Mouse (Mus musculus) cerebellum, postnatal 10 days (tissue): ENCODE measurements around the gene Dock6.

Source experiments
- DNase-seq, 2 experiments: peaks; one replicate each; pipeline ENCODE4 v3.0.0; 2021; ENCODE audit warnings: mixed read lengths in 2 of 2

The Dock6 gene

DNA sequence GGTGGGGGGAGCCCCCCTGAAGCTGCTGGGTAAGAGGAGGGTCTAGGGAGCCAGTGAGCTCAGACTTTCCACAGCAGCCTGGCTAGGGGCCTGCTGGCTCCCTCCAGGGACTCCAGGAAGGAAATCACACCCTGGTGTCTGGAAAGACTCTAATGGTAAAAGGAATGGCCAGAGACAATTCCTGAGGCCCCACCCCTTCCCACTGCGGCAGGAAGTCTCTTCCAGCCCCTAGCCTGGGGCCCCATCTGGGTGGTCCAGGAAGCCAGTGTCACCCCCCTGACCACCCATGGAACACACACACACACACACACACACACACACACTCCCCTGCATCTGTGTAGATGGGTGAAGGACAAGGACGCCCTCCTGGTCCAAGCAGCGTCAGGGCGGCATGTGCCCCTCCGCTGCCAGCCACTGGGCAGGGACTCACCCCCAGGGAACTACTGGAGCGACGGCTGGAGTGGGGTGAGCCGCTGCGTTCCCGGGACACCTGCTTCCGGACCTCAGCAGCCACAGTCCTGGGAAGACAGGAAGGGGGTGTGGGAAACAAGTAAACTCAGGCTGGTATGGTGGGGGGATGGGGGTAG lies 5.6 kb downstream of the Dock6 start:
- DNase-seq, result no peak

DNA sequence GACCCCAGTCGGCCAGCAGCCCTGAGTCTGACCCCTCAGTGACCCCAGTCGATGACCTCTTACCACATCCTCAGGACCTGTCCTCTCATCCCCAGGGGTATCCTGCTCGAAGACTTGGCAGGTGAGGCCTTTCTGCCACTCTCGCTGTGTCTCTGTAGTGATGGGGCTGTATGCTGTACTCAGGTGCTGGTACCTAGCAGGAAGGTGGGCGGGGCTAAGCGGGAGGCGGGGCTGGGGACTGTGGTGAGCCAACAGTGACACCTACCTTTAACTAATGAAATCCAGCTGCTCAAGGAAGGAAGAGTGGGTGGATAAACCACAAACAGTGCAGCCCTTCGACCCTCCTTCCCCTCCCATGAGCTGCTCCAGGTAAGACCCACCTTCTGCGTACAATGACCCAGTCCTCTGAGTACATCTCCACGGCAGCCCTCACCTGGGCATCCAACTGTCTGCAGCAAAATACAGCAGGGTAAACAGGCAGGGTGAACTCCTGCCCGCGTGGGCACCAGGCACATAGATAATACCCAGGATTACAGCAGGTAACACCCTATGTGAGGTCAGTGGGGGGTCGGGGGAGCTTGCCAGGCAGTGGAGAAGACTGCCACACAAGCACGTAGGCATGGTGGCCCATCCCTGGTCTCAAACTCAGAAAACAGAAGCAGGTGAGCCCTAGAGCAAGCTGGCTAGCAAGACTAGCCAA lies 6.9 kb downstream of the Dock6 start:
- no peak for DNase-seq

DNA sequence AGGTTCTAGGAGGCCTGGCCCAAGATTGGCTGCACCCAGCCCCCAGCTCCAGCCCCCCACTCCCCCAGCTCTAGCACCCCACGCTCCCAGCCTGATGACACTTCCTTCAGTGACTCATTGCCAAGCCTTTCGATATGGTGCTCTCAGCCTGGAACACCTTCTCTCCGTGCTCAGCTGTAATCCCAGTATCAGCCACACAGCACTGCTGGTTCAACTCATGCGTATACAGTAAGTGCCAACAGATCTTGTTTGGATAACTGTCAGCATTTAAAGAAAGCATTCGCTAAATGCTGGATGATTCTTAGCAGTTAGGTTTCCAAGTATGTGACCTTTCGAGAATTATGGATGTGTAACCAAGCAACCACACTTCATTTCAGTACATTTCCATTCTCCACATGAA lies 9.3 kb downstream of the Dock6 start:
- DNase-seq, result no peak

DNA sequence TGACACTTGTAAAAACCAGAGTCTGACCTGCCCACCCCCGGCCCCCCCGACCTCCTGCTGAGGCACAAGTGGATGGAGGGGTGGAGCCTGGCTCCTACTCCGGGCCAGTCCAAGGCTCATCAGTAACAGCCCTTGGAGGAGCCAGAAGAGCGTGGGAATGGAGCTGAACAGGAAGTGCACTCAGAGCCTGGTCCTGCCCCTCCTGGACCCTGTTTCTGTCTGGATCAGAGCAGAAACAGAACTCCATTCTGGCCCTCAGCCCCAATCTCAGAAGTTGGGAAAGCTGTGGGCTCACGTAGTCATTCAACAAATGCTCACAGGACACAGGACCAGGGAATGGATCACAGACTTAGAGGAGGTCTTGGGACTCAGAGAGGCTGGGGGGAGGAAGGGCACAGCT lies 10.0 kb downstream of the Dock6 start:
- no peak for DNase-seq

DNA sequence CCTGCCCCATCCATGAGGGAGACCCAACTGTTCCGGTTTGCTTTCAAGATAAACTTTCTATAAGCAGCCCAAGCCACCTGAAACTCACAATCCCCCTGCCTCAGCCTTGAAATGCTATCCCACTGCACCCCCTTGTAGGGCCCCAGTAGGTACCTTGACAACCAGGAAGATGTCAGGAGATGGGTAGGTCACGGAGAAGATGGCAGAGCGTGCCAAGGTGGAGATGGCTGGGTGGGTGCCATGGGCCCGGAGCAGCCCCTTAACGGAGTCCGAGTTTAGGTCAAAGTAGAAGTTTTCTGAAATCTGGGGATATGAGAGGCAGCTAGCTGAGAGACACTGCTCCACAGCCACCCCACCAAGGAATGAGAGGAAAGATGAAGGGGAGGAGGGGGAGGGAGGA lies 11.1 kb downstream of the Dock6 start:
- DNase-seq, result no peak

DNA sequence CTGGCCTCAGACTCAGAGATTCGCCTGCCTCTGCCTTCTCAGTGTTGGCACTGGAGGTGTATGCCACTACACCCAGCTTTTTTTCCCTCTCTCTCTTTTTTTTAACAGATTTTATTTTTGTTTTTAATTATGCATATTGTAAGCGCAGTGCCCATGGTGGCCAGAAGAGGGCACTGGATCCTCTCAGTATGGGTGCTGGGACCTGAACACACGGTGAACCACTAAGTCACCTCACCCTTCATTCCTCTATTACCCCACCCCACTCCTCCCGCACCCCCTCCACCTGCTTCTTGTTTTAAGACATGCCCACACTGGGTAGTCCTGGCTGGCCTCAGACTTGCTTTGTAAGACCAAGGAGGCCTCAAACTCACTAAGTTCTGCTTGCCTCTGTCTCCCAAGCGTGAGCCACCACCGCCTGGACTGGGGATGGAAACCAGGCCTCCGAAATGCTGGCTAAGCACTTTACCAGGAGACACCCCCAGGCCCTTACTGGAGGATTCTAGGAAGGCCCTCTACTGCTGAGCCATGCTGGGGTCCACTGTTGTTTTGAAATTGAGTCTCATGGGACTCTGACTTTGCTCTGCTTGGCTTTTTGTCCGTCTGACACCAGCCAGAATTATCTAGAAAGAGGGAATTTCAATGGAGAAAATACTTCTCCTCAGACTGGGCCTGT lies 12.2 kb downstream of the Dock6 start:
- DNase-seq, result peak; percentile 59 to 71

DNA sequence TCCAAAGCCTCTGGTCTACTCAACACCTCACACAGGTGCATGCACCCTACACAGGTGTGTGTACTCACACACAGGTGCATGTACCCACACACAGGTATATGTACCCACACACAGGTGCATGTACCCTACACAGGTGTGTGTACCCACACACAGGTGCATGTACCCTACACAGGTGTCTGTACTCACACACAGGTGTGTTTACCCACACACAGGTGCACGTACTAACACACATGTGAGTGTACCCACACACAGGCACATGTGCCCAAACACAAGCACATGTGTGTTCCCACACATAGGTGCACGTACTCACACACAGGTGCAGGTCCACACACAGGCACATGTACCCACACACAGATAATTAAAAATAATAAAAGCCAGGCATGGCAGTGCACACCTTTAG lies 14.7 kb downstream of the Dock6 start:
- no peak for DNase-seq

DNA sequence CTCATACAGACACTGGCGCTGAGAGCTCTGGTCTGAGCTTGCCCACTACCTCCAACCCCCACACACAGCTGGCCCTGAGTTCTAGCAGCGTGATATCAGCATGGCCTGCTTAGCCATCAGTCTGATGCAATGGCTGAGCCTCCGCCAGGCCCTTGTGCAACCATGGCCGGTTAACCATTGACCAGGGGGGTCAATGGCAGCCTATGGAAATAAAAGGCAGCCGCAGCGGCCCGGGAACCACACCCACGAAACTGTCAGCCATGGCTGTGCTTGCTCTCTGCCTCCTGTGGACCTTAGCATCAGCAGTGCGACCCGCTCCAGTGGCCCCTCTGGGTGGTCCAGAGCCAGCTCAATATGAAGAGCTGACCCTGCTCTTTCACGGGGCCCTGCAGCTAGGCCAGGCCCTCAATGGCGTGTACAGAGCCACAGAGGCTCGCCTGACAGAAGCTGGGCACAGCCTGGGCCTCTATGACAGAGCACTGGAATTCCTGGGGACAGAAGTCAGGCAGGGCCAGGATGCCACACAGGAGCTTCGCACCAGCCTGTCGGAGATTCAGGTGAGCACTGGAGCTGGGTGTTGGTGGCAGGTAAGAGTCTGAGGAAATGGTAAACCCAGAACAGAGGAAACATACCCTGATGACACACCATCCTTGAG lies 17.1 kb downstream of the Dock6 start, which contains the start of gene Angptl8:
Gene Angptl8 (plus strand): TSS at position 253 of the 655 bp plus-strand sequence.
- no peak for DNase-seq

DNA sequence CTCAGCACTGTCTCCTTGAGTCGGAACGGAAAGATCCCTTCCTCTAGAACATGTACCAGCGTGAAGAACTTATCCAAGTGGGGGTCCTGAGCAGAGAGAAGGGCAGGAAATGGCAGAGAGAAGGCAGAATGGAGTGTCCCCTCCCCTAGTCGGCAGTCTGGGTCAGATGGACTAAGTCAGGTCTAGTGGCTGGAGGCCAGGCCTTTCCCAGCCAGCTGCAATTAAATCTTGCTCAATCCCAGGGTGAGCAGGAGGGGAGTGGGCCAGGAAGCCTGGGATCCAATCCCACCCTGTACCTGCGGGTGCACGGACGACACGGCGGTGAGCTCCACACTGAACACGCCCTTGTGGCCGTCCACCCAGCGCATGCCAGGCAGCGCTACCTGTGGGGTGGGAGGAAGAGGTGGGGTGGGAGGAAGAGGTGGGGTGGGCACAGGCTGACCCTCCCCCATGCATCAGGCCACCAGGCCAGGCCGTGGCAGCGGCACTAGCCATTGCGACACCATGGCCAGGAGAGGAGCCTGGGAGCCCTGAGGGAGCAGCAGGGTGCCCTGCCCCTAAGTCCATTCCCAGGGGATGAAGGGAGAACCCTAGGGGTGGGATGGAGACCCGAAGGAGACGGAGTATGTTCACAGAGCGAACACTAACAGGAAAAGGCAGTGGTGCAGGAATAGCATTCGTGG lies 20.7 kb downstream of the Dock6 start:
- peak in 1 of 2 experiments; percentile 40 for DNase-seq

DNA sequence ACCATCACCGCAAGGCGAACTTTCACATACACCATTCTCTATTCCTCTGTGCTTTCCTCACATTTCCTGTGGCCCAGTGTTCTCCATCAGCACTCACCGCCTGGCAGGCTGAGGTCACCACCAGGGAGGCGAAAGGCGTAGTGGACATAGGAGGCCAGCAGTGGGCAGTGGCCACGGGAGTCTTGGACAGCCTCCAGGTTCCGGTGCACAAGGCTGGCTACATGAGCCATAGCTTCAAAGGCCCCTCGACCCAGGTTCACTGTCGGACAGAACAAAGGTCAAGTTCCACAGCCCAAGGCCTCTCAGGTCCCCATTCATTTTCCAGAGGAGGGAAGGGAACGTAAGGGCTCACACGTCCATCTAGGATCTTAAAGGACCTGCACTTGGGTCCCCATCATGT lies 21.5 kb downstream of the Dock6 start:
- no peak for DNase-seq

DNA sequence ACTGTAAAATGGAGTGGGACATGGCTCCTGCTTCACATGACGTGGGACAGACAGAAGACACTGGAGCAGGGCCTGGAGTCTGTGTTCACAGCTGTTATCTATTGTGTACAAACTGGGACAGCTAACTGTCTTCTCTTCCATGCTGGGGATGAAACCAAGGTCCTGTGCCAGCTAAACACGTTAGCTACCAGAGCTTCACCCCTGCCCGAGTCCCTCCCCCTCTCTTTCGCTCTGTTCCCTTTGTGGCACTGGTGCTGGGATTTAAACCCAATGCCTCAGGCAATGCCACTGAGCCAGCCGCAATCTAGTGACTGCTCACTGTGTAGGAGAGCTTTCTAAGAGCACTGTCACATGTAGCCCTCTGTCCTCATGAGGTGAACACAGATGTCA lies 22.0 kb downstream of the Dock6 start:
- no peak for DNase-seq

DNA sequence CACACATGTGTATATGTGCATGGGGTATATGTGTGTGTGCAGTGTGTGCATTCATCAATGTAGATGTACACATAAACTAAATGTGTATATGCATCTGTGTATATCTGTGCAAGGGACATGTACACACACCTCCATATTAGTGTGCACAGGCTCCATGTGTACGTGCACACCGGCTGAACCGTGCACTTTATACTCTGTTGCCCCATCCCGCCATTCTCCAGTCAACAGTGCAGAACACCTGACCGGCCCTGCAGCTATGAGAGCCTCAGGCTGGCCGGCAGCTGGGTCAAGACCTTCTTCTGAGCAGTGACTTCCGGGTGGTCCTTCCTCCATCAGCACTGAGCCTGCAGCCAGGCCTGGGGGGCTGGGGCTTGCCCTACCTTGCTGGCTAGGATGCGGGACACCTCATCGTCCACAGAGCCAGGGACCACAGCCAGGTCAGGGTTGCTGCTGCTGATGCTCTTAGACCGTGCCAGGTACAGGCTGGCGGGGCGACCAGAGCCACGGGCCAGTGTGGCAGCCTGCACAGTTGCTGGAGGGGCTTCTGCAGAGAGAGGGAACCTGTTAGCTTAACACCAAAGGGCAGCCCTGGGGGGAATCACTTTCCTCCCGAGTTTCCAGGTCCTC lies 22.5 kb downstream of the Dock6 start:
- DNase-seq, result peak; percentile 52 to 58

DNA sequence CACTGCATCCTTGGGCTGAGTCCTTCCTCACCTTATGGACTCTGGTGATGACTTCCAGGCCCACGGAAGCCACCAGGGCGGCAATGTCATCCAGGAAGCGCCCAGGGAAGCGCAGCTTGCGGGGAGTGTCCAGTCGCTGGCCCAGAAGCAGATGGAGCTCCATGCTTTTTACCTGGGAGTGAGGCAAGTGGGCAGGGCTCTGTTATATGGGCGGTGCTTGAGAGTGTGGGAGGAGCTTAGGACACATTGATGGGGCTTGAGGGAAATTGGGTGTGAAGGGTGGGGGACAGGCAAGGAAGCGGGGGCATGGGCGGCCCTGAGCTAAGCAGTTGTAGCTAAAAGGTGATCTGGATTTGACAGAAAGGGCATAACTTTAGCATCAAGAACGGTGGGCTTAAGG lies 28.1 kb downstream of the Dock6 start:
- no peak for DNase-seq

DNA sequence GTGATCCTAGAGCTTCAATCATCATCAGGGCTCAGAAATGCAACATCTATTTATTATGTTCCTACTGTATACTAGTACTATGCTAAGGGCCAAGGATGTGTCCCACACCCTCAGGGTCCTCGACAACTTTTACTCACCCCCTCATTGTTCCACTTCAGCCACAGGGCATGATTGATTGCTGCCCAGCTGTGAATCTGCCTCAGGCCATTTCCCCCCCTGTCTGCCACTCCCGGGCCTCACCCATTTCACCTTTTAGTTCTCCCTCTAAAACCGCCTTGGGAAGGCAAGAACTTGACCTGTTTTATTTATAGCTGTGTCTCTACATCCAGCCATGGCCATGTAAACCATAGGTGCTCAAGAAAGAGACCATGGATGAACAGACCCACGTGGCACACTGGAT lies 28.5 kb downstream of the Dock6 start:
- DNase-seq, result no peak

DNA sequence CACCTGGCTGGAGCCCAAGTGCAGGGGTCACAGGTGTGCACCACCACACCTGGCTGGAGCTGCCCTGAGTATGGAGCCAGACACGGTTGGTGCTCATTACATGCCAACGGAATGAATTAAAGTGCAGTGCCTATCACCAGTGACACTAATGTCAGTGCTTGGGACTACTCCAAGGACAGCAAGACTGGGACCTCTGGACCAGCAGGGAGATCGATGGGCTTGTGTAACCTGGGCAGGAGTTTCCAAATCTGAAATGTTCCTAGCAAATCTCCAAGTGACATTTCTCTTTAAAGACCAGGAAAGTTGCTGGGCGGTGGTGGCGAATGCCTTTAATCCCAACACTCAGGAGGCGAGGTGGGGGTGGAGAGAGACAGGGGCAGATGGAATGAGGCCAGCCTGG lies 29.7 kb downstream of the Dock6 start:
- no peak for DNase-seq

DNA sequence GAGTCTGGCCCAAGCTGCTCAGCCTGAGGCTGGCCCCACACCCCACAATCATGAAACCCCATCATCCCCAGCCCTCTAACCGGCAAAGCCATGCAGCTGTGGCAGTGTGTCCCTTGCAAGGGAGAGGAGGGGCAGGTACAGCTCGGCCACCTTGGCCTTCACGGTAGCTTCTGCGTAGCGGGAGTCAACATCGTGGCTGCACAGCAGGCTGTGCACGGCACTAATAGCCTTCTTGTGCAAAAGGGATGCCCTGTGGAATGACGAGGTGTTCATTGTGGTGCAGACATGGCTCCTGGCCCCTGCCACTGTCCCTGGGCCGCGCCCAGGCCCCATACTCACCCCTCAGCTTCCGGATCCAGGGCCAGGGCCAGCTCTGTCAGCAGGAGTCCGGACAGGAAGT lies 32.3 kb downstream of the Dock6 start:
- DNase-seq, result no peak

DNA sequence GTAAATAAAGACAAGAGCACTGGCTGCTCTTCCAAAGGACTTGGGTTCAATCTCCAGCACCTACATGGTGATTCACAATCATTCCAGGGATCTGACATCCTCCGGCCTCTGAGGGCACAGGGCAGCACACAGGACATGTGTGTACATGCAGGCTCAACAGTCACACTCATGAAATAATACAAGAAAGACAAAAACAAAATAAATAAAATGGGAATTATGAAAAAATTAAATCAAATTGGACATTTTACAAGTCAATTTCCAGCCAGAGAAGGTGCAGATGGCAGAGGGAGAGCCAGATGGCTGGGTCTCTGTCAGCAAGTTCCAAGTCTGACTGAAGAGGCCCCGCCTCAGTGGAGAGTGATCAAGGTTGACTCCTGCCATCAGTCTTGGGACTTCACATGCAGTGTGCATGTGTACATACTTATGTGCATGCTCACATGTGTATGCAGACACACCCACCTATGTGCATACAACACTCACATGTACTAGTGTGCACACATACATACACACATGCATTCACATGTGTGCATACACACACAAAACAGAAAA lies 33.2 kb downstream of the Dock6 start:
- peak; percentile 70 to 74 for DNase-seq

DNA sequence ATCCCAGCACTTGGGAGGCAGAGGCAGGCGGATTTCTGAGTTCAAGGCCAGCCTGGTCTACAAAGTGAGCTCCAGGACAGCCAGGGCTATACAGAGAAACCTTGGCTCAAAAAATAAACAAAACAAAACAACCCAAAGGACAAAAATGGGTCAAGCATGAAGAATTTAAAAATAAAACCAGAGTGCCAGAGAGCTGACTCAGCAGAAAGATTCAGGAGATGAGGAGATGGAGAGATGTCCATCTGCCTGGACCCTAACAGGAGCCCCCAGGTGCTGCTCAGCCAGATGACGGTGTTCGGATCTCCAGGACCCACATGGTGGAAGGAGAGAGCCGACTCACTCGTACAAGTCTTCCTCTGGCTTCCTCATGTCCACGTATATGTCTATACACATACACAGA lies 33.9 kb downstream of the Dock6 start:
- no peak for DNase-seq

DNA sequence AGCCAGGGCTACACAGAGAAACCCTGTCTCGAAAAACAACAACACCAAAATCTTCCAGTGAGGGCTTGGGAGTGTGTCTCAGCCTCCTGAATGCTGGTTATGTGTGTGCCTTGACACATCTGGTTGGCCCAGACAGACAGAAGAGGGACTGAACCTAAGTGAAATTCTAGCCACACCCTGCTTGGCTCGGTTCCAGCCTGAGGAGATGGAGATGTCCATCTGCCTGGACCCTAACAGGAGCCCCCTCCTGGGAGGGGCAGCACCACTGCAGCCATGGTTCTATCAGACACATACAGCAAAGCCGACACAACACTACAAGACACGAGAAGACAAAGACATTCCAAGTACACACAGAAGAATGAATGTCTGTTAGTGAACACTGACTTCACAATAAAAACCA lies 34.3 kb downstream of the Dock6 start:
- peak; percentile 59 to 64 for DNase-seq

DNA sequence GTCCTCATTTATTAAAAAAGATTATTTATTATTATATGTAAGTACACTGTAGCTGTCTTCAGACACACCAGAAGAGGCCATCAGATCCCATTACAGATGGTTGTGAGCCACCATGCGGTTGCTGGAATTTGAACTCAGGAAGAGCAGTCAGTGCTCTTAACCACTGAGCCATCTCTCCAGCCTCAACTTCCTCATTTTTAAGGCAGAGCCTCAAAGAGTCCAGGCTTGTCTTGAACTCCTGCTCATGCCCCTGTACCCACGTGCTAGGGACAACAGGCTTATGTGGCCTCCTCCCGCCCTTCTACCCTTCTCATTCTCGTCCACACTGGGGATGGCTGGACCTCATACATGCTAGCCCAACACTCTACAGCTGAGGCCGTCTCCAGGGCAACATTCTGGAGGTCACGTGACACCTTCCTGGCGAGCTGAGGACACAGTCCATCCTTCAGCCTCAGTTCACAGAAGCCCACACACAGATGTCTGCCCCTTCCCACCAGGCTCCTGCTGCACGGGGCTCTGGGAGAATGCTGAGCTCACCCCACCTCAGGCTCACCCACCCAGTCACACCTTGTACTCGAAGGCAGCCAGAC lies 35.6 kb downstream of the Dock6 start:
- no peak for DNase-seq

DNA sequence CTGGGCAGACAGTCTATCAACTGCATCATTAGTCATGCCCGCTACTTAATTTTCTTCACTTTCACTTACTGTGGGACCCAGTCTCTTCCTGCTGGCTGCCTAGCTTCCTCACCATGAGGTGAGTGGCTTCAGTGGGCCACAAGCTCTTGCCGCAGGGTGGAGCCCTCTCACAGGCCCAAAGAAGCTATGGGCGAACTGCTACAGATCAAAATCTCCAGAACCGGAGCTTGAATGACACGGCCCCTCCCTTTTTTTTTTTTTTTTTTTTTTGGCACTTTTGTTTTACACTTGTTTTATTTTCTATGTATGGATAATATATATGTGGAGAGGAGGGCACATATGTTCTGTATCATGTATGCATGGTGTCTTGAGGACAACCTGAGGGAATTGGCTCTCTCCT lies 41.3 kb downstream of the Dock6 start:
- DNase-seq, result no peak

DNA sequence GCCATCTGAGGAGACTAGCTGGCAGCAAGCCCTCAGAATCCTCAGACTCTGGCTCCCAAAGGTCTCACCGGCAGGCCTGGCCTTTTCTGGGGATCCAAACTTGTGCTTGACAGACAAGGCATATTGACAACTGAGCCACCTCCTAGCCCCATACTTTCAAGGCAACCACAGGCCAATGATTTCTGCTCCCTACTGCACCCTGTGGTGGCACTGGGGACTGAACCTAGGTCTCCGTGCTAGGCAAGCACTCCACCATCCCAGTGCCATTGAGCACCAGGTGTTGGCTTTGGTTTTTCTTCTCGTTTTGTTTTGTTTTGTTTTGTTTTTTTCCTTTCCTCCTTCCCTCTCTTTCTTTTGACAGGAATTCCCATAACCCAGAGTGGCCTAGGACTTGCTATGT lies 43.9 kb downstream of the Dock6 start:
- DNase-seq, result no peak
